Mouse (Mus musculus) CH12.LX (cell line): ENCODE measurements at regions not wholly inside any gene's neighbourhood (a gene's known extent, or its start where the extent isn't known, plus 50 kb on each side); places are given as distances from the start of the nearest gene placed in this dataset.
"Not testable (repeated sequence)": the region's sequence is repeated elsewhere in the genome, so short reads cannot be mapped to it uniquely, and the experiment has no call there.

Source experiments
- CTCF ChIP-seq, 2 experiments: IDR thresholded peaks in 1 of 2; conservative IDR thresholded peaks in 1 of 2; 2 replicates each; pipeline ENCODE4 v1.5.1; 2011 to 2012; ENCODE audit warnings: low read depth in 2 of 2, low read length in 2 of 2, improper control_type of control experiment in 1 of 2, inconsistent platforms in 1 of 2, mild to moderate bottlenecking in 1 of 2, moderate library complexity in 1 of 2
- POLR2A ChIP-seq: IDR thresholded peaks from 2 replicates; pipeline ENCODE4 v1.6.1; 2011; ENCODE audit warnings: low read depth, mild to moderate bottlenecking, improper control_type of control experiment, low read length
- TBP ChIP-seq: conservative IDR thresholded peaks from 2 replicates; pipeline ENCODE4 v1.6.1; 2011; ENCODE audit warnings: low read depth, low read length, improper control_type of control experiment

DNA sequence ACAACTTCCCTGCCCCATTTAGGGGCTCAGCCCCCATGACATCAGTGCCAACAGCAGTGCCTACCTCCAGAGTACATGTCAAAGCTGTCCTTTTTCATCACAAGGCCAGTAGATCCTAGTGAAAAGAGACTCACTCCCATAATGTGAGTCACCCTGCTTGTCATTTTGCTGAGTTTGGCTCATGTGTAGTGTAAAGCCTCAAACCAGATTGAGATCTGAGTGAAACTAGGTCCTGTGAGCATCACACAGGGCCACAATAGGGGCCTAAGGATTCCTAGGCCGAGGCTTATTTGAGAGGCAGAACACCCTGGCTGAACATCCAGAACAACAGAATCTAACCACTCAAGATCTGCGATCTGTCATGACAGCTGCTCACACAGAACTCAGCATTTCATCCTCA lies 163.3 kb upstream of the Gm10131 start:
- TF ChIP-seq POLR2A; TBP; CTCF (conservative IDR thresholded peaks at IDR 0.05 in 1 of 2, IDR thresholded peaks at IDR 0.05 in 1 of 2; ENCODE audit: low read depth in 2 of 2, low read length in 2 of 2): not testable (repeated sequence)
